Mouse (Mus musculus): ENCODE measurements around the gene Dner. TPM values are rescaled to one million over a fixed set of nuclear protein-coding genes. Genes with fewer than 3 reads are reported as not detected.
A peak's percentile ranks its signal among the peaks of the same experiment; 100 is the strongest.

Gene Dner
- polyA plus RNA-seq, 1 experiment from 2014 or later, result not detected

GRCm38 (mm10) chr1:84646781-84647180, 49.2 kb downstream of the Dner start:
- no peak overlapping the region for H3K27ac ChIP-seq (ENCODE audit: low read depth)
- 70% methylated on average over 2 of the region's 2 CpGs for WGBS (ENCODE audit: insufficient replicate concordance)
- H3K9me3 ChIP-seq (ENCODE audit: low read length), result no peaks in the 10 kb centered on the region
- H3K4me2 ChIP-seq (ENCODE audit: low read depth, low read length), result no peak overlapping the region
- no peak overlapping the region for H3K4me3 ChIP-seq (ENCODE audit: low read depth, low read length)
- H3K27me3 ChIP-seq (ENCODE audit: insufficient read depth, low read length), result no peaks in the 10 kb centered on the region
- H3K4me1 ChIP-seq (ENCODE audit: insufficient read depth), result no peaks in the 10 kb centered on the region
- ATAC-seq (no peak), DNase-seq (no peak)
- TF ChIP-seq CTCF (IDR thresholded peaks at IDR 0.05; ENCODE audit: low read depth) (no peak), EP300 (IDR thresholded peaks at IDR 0.05; ENCODE audit: low read depth) (no peak)
- H3K36me3 ChIP-seq (replicated peaks; ENCODE audit: insufficient read depth, low read length), result no peaks in the 10 kb centered on the region
- H3K9ac ChIP-seq (replicated peaks), result no peak overlapping the region

GRCm38 (mm10) chr1:84640463-84640862, 55.6 kb downstream of the Dner start:
- WGBS (ENCODE audit: insufficient replicate concordance), result 65% methylated on average over 4 of the region's 4 CpGs

GRCm38 (mm10) chr1:84636890-84637289, 59.1 kb downstream of the Dner start:
- Histone ChIP-seq H3K4me3 (ENCODE audit: low read depth, low read length) (no peak overlapping the region), H3K27ac (ENCODE audit: low read depth) (no peak overlapping the region), H3K36me3 (replicated peaks; ENCODE audit: insufficient read depth, low read length) (no peaks in the 10 kb centered on the region), H3K9ac (replicated peaks) (no peak overlapping the region), H3K27me3 (ENCODE audit: insufficient read depth, low read length) (no peaks in the 10 kb centered on the region), H3K9me3 (ENCODE audit: low read length) (no peaks in the 10 kb centered on the region), H3K4me1 (ENCODE audit: insufficient read depth) (no peaks in the 10 kb centered on the region), H3K4me2 (ENCODE audit: low read depth, low read length) (no peak overlapping the region)
- no peak for ATAC-seq
- TF ChIP-seq EP300 (IDR thresholded peaks at IDR 0.05; ENCODE audit: low read depth), result no peak
- WGBS (ENCODE audit: insufficient replicate concordance), result 55% methylated on average over 6 of the region's 6 CpGs
- no peak for DNase-seq

More at GRCm38 (mm10) chr1:84640463-84640862, 55.6 kb downstream of the Dner start:
- no peak overlapping the region for H3K4me3 ChIP-seq (ENCODE audit: low read depth, low read length)
- DNase-seq (no peak), ATAC-seq (no peak)
- no peaks in the 10 kb centered on the region for H3K9me3 ChIP-seq (ENCODE audit: low read length)
- H3K9ac ChIP-seq (replicated peaks), result no peak overlapping the region
- TF ChIP-seq CTCF (IDR thresholded peaks at IDR 0.05; ENCODE audit: low read depth), result no peak
- TF ChIP-seq EP300 (IDR thresholded peaks at IDR 0.05; ENCODE audit: low read depth), result no peak
- no peaks in the 10 kb centered on the region for H3K27me3 ChIP-seq (ENCODE audit: insufficient read depth, low read length)
- H3K36me3 ChIP-seq (replicated peaks; ENCODE audit: insufficient read depth, low read length), result no peaks in the 10 kb centered on the region
- no peak overlapping the region for H3K4me2 ChIP-seq (ENCODE audit: low read depth, low read length)
- no peaks in the 10 kb centered on the region for H3K4me1 ChIP-seq (ENCODE audit: insufficient read depth)
- H3K27ac ChIP-seq (ENCODE audit: low read depth), result no peak overlapping the region

- no peak overlapping the region for H3K9ac ChIP-seq (replicated peaks)
- ATAC-seq, result no peak
- no peak overlapping the region for H3K27ac ChIP-seq (ENCODE audit: low read depth)
- H3K4me2 ChIP-seq (ENCODE audit: low read depth, low read length), result no peak overlapping the region
- H3K4me1 ChIP-seq (ENCODE audit: insufficient read depth), result no peaks in the 10 kb centered on the region
- WGBS (ENCODE audit: insufficient replicate concordance), result 68% methylated on average over 6 of the region's 6 CpGs
- H3K36me3 ChIP-seq (replicated peaks; ENCODE audit: insufficient read depth, low read length), result no peaks in the 10 kb centered on the region
- H3K27me3 ChIP-seq (ENCODE audit: insufficient read depth, low read length), result no peaks in the 10 kb centered on the region
- TF ChIP-seq EP300 (IDR thresholded peaks at IDR 0.05; ENCODE audit: low read depth) (no peak), CTCF (IDR thresholded peaks at IDR 0.05; ENCODE audit: low read depth) (no peak)
- no peak overlapping the region for H3K4me3 ChIP-seq (ENCODE audit: low read depth, low read length)
- DNase-seq, result no peak
- no peaks in the 10 kb centered on the region for H3K9me3 ChIP-seq (ENCODE audit: low read length)
Observed at GRCm38 (mm10) chr1:84628244-84628643, 67.8 kb downstream of the Dner start.

- TF ChIP-seq EP300 (IDR thresholded peaks at IDR 0.05; ENCODE audit: low read depth), result no peak
- 0 out of 2 replicates have a peak, but pooled peaks have one; percentile 13 for TF ChIP-seq CTCF (IDR thresholded peaks at IDR 0.05; ENCODE audit: low read depth)
- Histone ChIP-seq H3K4me3 (ENCODE audit: low read depth, low read length) (no peak overlapping the region), H3K27ac (ENCODE audit: low read depth) (no peak overlapping the region), H3K4me1 (ENCODE audit: insufficient read depth) (no peaks in the 10 kb centered on the region), H3K9ac (replicated peaks) (no peak overlapping the region), H3K9me3 (ENCODE audit: low read length) (no peaks in the 10 kb centered on the region), H3K4me2 (ENCODE audit: low read depth, low read length) (no peak overlapping the region), H3K27me3 (ENCODE audit: insufficient read depth, low read length) (no peaks in the 10 kb centered on the region), H3K36me3 (replicated peaks; ENCODE audit: insufficient read depth, low read length) (no peaks in the 10 kb centered on the region)
- DNase-seq (no peak), ATAC-seq (no peak)
- WGBS (ENCODE audit: insufficient replicate concordance), result 34% methylated on average over 11 of the region's 12 CpGs
Observed at GRCm38 (mm10) chr1:84622978-84623554, 73.0 kb downstream of the Dner start.

GRCm38 (mm10) chr1:84621308-84621707, 74.7 kb downstream of the Dner start:
- no peak for TF ChIP-seq CTCF (IDR thresholded peaks at IDR 0.05; ENCODE audit: low read depth)
- no peak for TF ChIP-seq EP300 (IDR thresholded peaks at IDR 0.05; ENCODE audit: low read depth)
- no peaks in the 10 kb centered on the region for H3K27me3 ChIP-seq (ENCODE audit: insufficient read depth, low read length)
- H3K4me2 ChIP-seq (ENCODE audit: low read depth, low read length), result no peak overlapping the region
- 78% methylated on average over 3 of the region's 3 CpGs for WGBS (ENCODE audit: insufficient replicate concordance)
- no peaks in the 10 kb centered on the region for H3K9me3 ChIP-seq (ENCODE audit: low read length)
- no peak overlapping the region for H3K9ac ChIP-seq (replicated peaks)
- H3K4me3 ChIP-seq (ENCODE audit: low read depth, low read length), result no peak overlapping the region
- H3K4me1 ChIP-seq (ENCODE audit: insufficient read depth), result no peaks in the 10 kb centered on the region
- H3K36me3 ChIP-seq (replicated peaks; ENCODE audit: insufficient read depth, low read length), result no peaks in the 10 kb centered on the region
- ATAC-seq (no peak), DNase-seq (no peak)
- no peak overlapping the region for H3K27ac ChIP-seq (ENCODE audit: low read depth)
